Mouse (Mus musculus) limb, embryonic 11.5 days (tissue): Measurements from ENCODE around the gene Adamtsl4. TPM values are rescaled to one million over a fixed set of nuclear protein-coding genes. Genes with fewer than 3 reads are reported as not detected.

Source experiments
- microRNA-seq: library from miRNA; unstranded; fragments of <30 nt; microRNA quantifications from one replicate; pipeline ENCODE4, GENCODE M21; 2016
- polyA plus RNA-seq: library from polyadenylated mRNA; unstranded; fragments of >200 nt; fragmentation: Nextera tagmentation; extraction: Ambion mirVana; gene quantifications from 2 replicates; pipeline ENCODE4 v1.2.1, GENCODE M21; 2014

The Adamtsl4 gene
- polyA plus RNA-seq, 1 experiment from 2014 or later, result 0.29 TPM

Small RNA genes lying within 50 kb of the gene (microRNA-seq; reads per million reads assigned to microRNA genes)
- gene Mir7014, result not detected

Other genes with a start within 250 kb of the Adamtsl4 start
- gene Ctsk, start 188.7 kb downstream of the Adamtsl4 start, polyA plus RNA-seq, result 4.2 and 4.9 TPM in 2 replicates
- gene Ctss, start 161.1 kb downstream of the Adamtsl4 start, polyA plus RNA-seq, result 5.0 and 5.6 TPM in 2 replicates
- gene Hormad1, start 128.2 kb downstream of the Adamtsl4 start, polyA plus RNA-seq, result not detected in 2 replicates
- gene Golph3l, start 99.0 kb downstream of the Adamtsl4 start, polyA plus RNA-seq, result 36.7 and 38.1 TPM in 2 replicates
- 78.7 and 81.8 TPM in 2 replicates for gene Ensa, start 62.9 kb downstream of the Adamtsl4 start, polyA plus RNA-seq
- 63.2 and 67.9 TPM in 2 replicates for gene Mcl1, start 29.1 kb downstream of the Adamtsl4 start, polyA plus RNA-seq
- 5.1 and 6.8 TPM in 2 replicates for gene Ecm1, start 51.7 kb upstream of the Adamtsl4 start, polyA plus RNA-seq
- 64.1 and 66.3 TPM in 2 replicates for gene Tars2, start 72.3 kb upstream of the Adamtsl4 start, polyA plus RNA-seq
- gene Rprd2, start 130.9 kb upstream of the Adamtsl4 start, polyA plus RNA-seq, result 23.5 and 24.9 TPM in 2 replicates
- gene Prpf3, start 168.0 kb upstream of the Adamtsl4 start, polyA plus RNA-seq, result 80.7 and 87.2 TPM in 2 replicates
- 339 and 359 TPM in 2 replicates for gene Mrps21, start 183.6 kb upstream of the Adamtsl4 start, polyA plus RNA-seq
- 7.1 and 7.5 TPM in 2 replicates for gene Ciart, start 194.3 kb upstream of the Adamtsl4 start, polyA plus RNA-seq
- gene BC028528, start 204.1 kb upstream of the Adamtsl4 start, polyA plus RNA-seq, result 6.7 and 7.5 TPM in 2 replicates
- gene Aph1a, start 206.1 kb upstream of the Adamtsl4 start, polyA plus RNA-seq, result 26.1 and 27.3 TPM in 2 replicates
- 128 and 129 TPM in 2 replicates for gene Car14, start 216.8 kb upstream of the Adamtsl4 start, polyA plus RNA-seq
- 125 and 151 TPM in 2 replicates for gene Anp32e, start 241.3 kb upstream of the Adamtsl4 start, polyA plus RNA-seq